Comparison of ENCODE assay signal across 28 mouse cellular contexts in genomic region chr14:12387176-12387575, GRCm38 (mm10). TPM values are rescaled to one million over a fixed set of nuclear protein-coding genes. Genes with fewer than 3 reads are reported as not detected.
"Had no signal": no experiment of that assay in that cellular context is flagged by ENCODE, and none has a peak within 500 bp of the region (broad histone marks: within the 10 kb centered on the region; RNA-seq: fewer than 3 reads in every experiment).

No protein-coding gene starts in this region.

- H3K27ac ChIP-seq: kidney, postnatal 0 days; left cerebral cortex, adult 2 months; limb, embryonic 10.5 days; limb, embryonic 13.5 days; liver, embryonic 12.5 days; liver, embryonic 15.5 days; lung, embryonic 15.5 days had no signal

- DNase-seq: kidney, postnatal 25 days; layer of hippocampus, postnatal 36 days; liver; lung, adult 18-20 months; lung, postnatal 14 days; lung, postnatal 4 days; midbrain, embryonic 14.5 days; thymus, adult 18-20 months; thymus, postnatal 36 days had no signal

- H3K4me1 ChIP-seq: liver, embryonic 12.5 days; liver, embryonic 15.5 days; lung, embryonic 15.5 days had no signal

- H3K4me2 ChIP-seq: limb, embryonic 13.5 days; liver, embryonic 12.5 days; liver, embryonic 15.5 days; lung, embryonic 15.5 days; midbrain, embryonic 11.5 days had no signal

- H3K36me3 ChIP-seq: limb, embryonic 10.5 days; limb, embryonic 13.5 days; liver, embryonic 12.5 days; liver, embryonic 15.5 days; lung, embryonic 15.5 days had no signal

- H3K4me3 ChIP-seq: left cerebral cortex, adult 2 months; limb, embryonic 10.5 days; limb, embryonic 13.5 days; liver, embryonic 12.5 days; liver, embryonic 15.5 days; lung, embryonic 15.5 days had no signal

- H3K9me3 ChIP-seq: limb, embryonic 10.5 days; limb, embryonic 13.5 days; liver, embryonic 12.5 days; liver, embryonic 15.5 days; lung, embryonic 15.5 days had no signal

- H3K9ac ChIP-seq: limb, embryonic 13.5 days; liver, embryonic 12.5 days; liver, embryonic 15.5 days; lung, embryonic 15.5 days had no signal

- H3K27me3 ChIP-seq: liver, embryonic 12.5 days; liver, embryonic 15.5 days; lung, embryonic 15.5 days had no signal

RNA-seq across cellular contexts. Expression of gene Fezf2, which starts 39.2 kb away (rescaled TPM):
- total RNA-seq: megakaryocyte progenitor cell, adult 5-6 weeks; megakaryocyte-erythroid progenitor cell, adult 5-6 weeks had no signal
- polyA plus RNA-seq: kidney, embryonic 14.5 days; kidney, postnatal 0 days; large intestine, adult 2 months; limb, embryonic 10.5 days; liver, embryonic 12.5 days; neural tube, embryonic 11.5 days; neural tube, embryonic 14.5 days; small intestine, adult 2 months; spleen, adult 2 months; stomach, embryonic 16.5 days; testis, adult 2 months; urinary bladder, adult 2 months had no signal
